22 mouse cellular contexts compared by ENCODE assay signal in the genomic region with DNA sequence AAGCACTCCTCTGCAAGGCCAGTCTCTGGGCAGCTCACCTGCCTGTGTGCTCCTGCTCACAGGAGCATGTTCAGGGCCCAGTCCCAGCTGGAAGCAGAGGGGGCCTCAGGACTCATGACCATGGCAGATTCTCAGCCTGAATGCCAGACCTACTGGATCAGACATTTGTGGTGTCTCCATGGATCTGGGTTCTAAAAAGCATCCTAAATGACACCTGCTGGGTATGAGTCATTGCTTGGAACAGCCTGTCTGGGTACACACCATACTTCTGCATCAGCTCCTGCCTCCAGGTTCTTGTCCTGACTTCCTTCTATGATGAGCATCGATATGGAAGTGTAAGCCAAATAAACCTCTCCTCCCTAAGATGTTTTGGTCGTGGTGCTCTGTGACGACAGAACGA. TPM values are rescaled to one million over a fixed set of nuclear protein-coding genes. Genes with fewer than 3 reads are reported as not detected.
DNase-seq lines count a peak whose midpoint lies in the region; ATAC-seq lines count a peak whose summit lies in the region.
"Had no signal": no experiment of that assay in that cellular context is flagged by ENCODE, and none has a peak within 500 bp of the region (broad histone marks: within the 10 kb centered on the region; RNA-seq: fewer than 3 reads in every experiment).

No protein-coding gene starts in this region.

- 97% methylated on average over 4 of the region's 4 CpGs for WGBS in midbrain, embryonic 11.5 days
- whole genome bisulfite sequencing in midbrain, embryonic 13.5 days = 94% methylated on average over 4 of the region's 4 CpGs

- no peak for ATAC-seq in midbrain, embryonic 11.5 days (ENCODE audit: low FRiP score)
- no peak for ATAC-seq in midbrain, embryonic 13.5 days
- ATAC-seq: activated CD4-positive, CD25-positive, alpha-beta regulatory T cell, adult 4 months; CD4-positive, CD25-positive, alpha-beta regulatory T cell, adult 4 months; Patski had no signal

- no peak overlapping the region for H3K27ac ChIP-seq in midbrain, embryonic 11.5 days (ENCODE audit: low read depth, low read length)
- no peak overlapping the region for H3K27ac ChIP-seq in midbrain, embryonic 13.5 days

- no peaks in the 10 kb centered on the region for H3K9me3 ChIP-seq in midbrain, embryonic 11.5 days (ENCODE audit: control insufficient read depth, low read length)
- H3K9me3 ChIP-seq in midbrain, embryonic 13.5 days = no peaks in the 10 kb centered on the region
- H3K9me3 ChIP-seq: G1E had no signal

- no peaks in the 10 kb centered on the region for H3K4me1 ChIP-seq in midbrain, embryonic 11.5 days (ENCODE audit: control insufficient read depth, insufficient read depth, low read length)
- H3K4me1 ChIP-seq in midbrain, embryonic 13.5 days (replicated peaks) = no peaks in the 10 kb centered on the region

- no peak overlapping the region for H3K4me3 ChIP-seq in midbrain, embryonic 11.5 days (ENCODE audit: low read depth, low read length)
- H3K4me3 ChIP-seq in midbrain, embryonic 13.5 days (replicated peaks) = no peak overlapping the region

- no peak overlapping the region for H3K4me2 ChIP-seq in midbrain, embryonic 11.5 days
- no peak overlapping the region for H3K4me2 ChIP-seq in midbrain, embryonic 13.5 days (replicated peaks)

- peaks cover 27% of the 10 kb centered on the region for H3K36me3 ChIP-seq in midbrain, embryonic 11.5 days (ENCODE audit: control insufficient read depth, insufficient read depth, low read length)
- peaks cover 82% of the 10 kb centered on the region for H3K36me3 ChIP-seq in midbrain, embryonic 13.5 days

- peak; percentile 10 to 23 for DNase-seq in cerebellum, adult 18-20 months
- DNase-seq in cerebellum, postnatal 4 days (ENCODE audit: low spot score in 2 of 2) = no peak
- DNase-seq in cerebellum, adult 9-10 months = peak; percentile 18
- DNase-seq in cerebellum, postnatal 14 days = no peak
- DNase-seq in midbrain, embryonic 11.5 days (ENCODE audit: low spot score, missing footprints) = peak; percentile 47
- peak; percentile 52 for DNase-seq in brain, adult 2 months (ENCODE audit: low read depth, low spot score)
- DNase-seq in kidney, adult 11 months = no peak
- DNase-seq: adrenal gland, adult 2 months; adrenal gland, adult 8-10 months; adrenal gland, postnatal 10 days; adrenal gland, postnatal 14 days; adrenal gland, postnatal 25 days; adrenal gland, postnatal 36 days; B cell, adult 2 months; cerebellum, adult 11 months; cerebellum, adult 11-12 months had no signal

- no peak overlapping the region for H3K9ac ChIP-seq in midbrain, embryonic 11.5 days (ENCODE audit: low read length)
- no peak overlapping the region for H3K9ac ChIP-seq in midbrain, embryonic 13.5 days (replicated peaks)

- no peaks in the 10 kb centered on the region for H3K27me3 ChIP-seq in midbrain, embryonic 11.5 days (ENCODE audit: control insufficient read depth, insufficient read depth, low read length)
- no peaks in the 10 kb centered on the region for H3K27me3 ChIP-seq in midbrain, embryonic 13.5 days
- H3K27me3 ChIP-seq: CH12.LX, Patski had no signal

RNA-seq across cellular contexts. Expression of a gene that starts 11.4 kb away (rescaled TPM):
- 35.6 and 39.4 TPM in 2 replicates for polyA plus RNA-seq in midbrain, embryonic 11.5 days (2014; fragmentation: Nextera tagmentation; extraction: Ambion mirVana)
- polyA plus RNA-seq in midbrain, embryonic 13.5 days (2015; fragmentation: Nextera tagmentation; extraction: Ambion mirVana) = 41.6 and 42.0 TPM in 2 replicates

Comparison
In these comparisons a context has a peak if more than half of its experiments do, and no peak if none do; other contexts are left out.
1. DNase-seq: peak in cerebellum, adult 18-20 months (2 of 2), cerebellum, adult 9-10 months (single experiment), midbrain, embryonic 11.5 days (single experiment) and brain, adult 2 months (single experiment); none in cerebellum, postnatal 4 days (0 of 2), cerebellum, postnatal 14 days (0 of 2) and kidney, adult 11 months (single experiment).